11 mouse cellular contexts compared by ENCODE assay signal in the genomic region with DNA sequence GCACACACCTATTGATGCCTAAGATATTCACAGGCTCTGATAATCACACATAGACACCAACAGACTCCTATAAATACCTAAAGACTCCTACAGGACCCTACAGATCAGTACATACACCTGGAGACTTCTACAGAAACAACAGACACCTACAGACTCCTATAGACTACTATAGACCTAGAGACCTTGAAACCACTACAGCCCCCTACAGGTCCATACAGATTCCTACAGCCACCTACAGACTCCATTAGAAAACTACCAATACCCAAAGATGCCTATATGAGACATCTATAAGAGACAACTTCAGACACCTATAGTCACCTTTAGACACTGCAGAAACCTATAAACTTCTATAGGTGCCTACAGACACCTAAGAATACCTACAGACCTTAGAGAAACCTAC. TPM values are rescaled to one million over a fixed set of nuclear protein-coding genes. Genes with fewer than 3 reads are reported as not detected.
DNase-seq lines count a peak whose midpoint lies in the region; ATAC-seq and TF ChIP-seq lines count a peak whose summit lies in the region.
"Had no signal": no experiment of that assay in that cellular context is flagged by ENCODE, and none has a peak within 500 bp of the region (broad histone marks: within the 10 kb centered on the region; RNA-seq: fewer than 3 reads in every experiment).

No protein-coding gene starts in this region.

- no peaks in the 10 kb centered on the region for H3K4me1 ChIP-seq in forebrain, postnatal 0 days (ENCODE audit: insufficient read depth)
- H3K4me1 ChIP-seq in forebrain, embryonic 15.5 days, result peaks cover under 1% of the 10 kb centered on the region; the same call in 1 of the 2 replicates
- H3K4me1 ChIP-seq in lung, embryonic 14.5 days (ENCODE audit: insufficient read depth), result no peaks in the 10 kb centered on the region
- no peaks in the 10 kb centered on the region for H3K4me1 ChIP-seq in G1E (ENCODE audit: insufficient read depth, low read depth, low read length)
- H3K4me1 ChIP-seq in forebrain, embryonic 13.5 days, result peaks cover under 1% of the 10 kb centered on the region; the same call in 1 of the 2 replicates
- H3K4me1 ChIP-seq: midbrain, embryonic 12.5 days had no signal

- peaks cover 8% of the 10 kb centered on the region; the same call in 1 of the 2 replicates for H3K27me3 ChIP-seq in forebrain, postnatal 0 days (ENCODE audit: insufficient read depth, low read length)
- H3K27me3 ChIP-seq in forebrain, embryonic 15.5 days, result peaks cover 9% of the 10 kb centered on the region; the same call in 1 of the 2 replicates
- H3K27me3 ChIP-seq in lung, embryonic 14.5 days (ENCODE audit: insufficient read depth, low read length), result no peaks in the 10 kb centered on the region
- H3K27me3 ChIP-seq in G1E (ENCODE audit: insufficient read depth, low read length), result peaks cover 7% of the 10 kb centered on the region; the same call in 1 of the 2 replicates
- H3K27me3 ChIP-seq in forebrain, embryonic 13.5 days, result peaks cover 4% of the 10 kb centered on the region; the same call in 1 of the 2 replicates

- H3K4me2 ChIP-seq in forebrain, postnatal 0 days (ENCODE audit: low read depth), result no peak overlapping the region
- H3K4me2 ChIP-seq in forebrain, embryonic 15.5 days (replicated peaks), result no peak overlapping the region
- no peak overlapping the region for H3K4me2 ChIP-seq in lung, embryonic 14.5 days
- no peak overlapping the region for H3K4me2 ChIP-seq in forebrain, embryonic 13.5 days
- H3K4me2 ChIP-seq: midbrain, embryonic 12.5 days had no signal

- no peaks in the 10 kb centered on the region for H3K36me3 ChIP-seq in forebrain, postnatal 0 days (ENCODE audit: insufficient read depth)
- H3K36me3 ChIP-seq in forebrain, embryonic 15.5 days, result no peaks in the 10 kb centered on the region
- H3K36me3 ChIP-seq in lung, embryonic 14.5 days (ENCODE audit: insufficient read depth), result no peaks in the 10 kb centered on the region
- no peaks in the 10 kb centered on the region for H3K36me3 ChIP-seq in G1E (replicated peaks)
- H3K36me3 ChIP-seq in forebrain, embryonic 13.5 days (ENCODE audit: poor library complexity, severe bottlenecking), result no peaks in the 10 kb centered on the region
- H3K36me3 ChIP-seq: midbrain, embryonic 12.5 days had no signal

- peak; percentile 38; the same call in 1 of the 2 replicates for TF ChIP-seq CTCF in forebrain, postnatal 0 days (IDR thresholded peaks at IDR 0.05; ENCODE audit: low read depth)
- TF ChIP-seq CTCF in lung, embryonic 14.5 days (IDR thresholded peaks at IDR 0.05; ENCODE audit: low read depth), result peak; percentile 47
- no peak for TF ChIP-seq CTCF in G1E (IDR thresholded peaks at IDR 0.05; ENCODE audit: low read depth, low read length)

- H3K9ac ChIP-seq in forebrain, postnatal 0 days, result no peak overlapping the region
- no peak overlapping the region for H3K9ac ChIP-seq in forebrain, embryonic 15.5 days (replicated peaks)
- no peak overlapping the region for H3K9ac ChIP-seq in lung, embryonic 14.5 days
- no peak overlapping the region for H3K9ac ChIP-seq in forebrain, embryonic 13.5 days
- H3K9ac ChIP-seq: midbrain, embryonic 12.5 days had no signal

- H3K9me3 ChIP-seq in forebrain, postnatal 0 days (ENCODE audit: low read length), result no peaks in the 10 kb centered on the region
- no peaks in the 10 kb centered on the region for H3K9me3 ChIP-seq in forebrain, embryonic 15.5 days
- H3K9me3 ChIP-seq in lung, embryonic 14.5 days (ENCODE audit: low read depth, low read length), result no peaks in the 10 kb centered on the region
- no peaks in the 10 kb centered on the region for H3K9me3 ChIP-seq in G1E (replicated peaks)
- H3K9me3 ChIP-seq in forebrain, embryonic 13.5 days (replicated peaks), result no peaks in the 10 kb centered on the region
- H3K9me3 ChIP-seq: midbrain, embryonic 12.5 days had no signal

- no peak for DNase-seq in forebrain, postnatal 0 days
- no peak for DNase-seq in lung, embryonic 14.5 days
- no peak for DNase-seq in lung, postnatal 4 days
- peak; percentile 1 for DNase-seq in G1E (ENCODE audit: low spot score)
- no peak for DNase-seq in urinary bladder, postnatal 10 days (ENCODE audit: low spot score)
- DNase-seq: liver had no signal

- ATAC-seq in forebrain, postnatal 0 days, result no peak
- no peak for ATAC-seq in forebrain, embryonic 15.5 days (replicated peaks)
- no peak for ATAC-seq in lung, embryonic 14.5 days (ENCODE audit: insufficient read depth)
- no peak for ATAC-seq in G1E (ENCODE audit: extremely low read depth, insufficient number of reproducible peaks, low FRiP score, poor library complexity, severe bottlenecking)
- ATAC-seq in megakaryocyte-erythroid progenitor cell, adult 5-6 weeks (replicated peaks; ENCODE audit: low FRiP score, low TSS enrichment, poor library complexity, severe bottlenecking), result peak; percentile 87
- ATAC-seq in forebrain, embryonic 13.5 days, result no peak
- ATAC-seq: hindbrain, embryonic 16.5 days had no signal

- no peak overlapping the region for H3K27ac ChIP-seq in forebrain, postnatal 0 days (ENCODE audit: low read depth, low read length)
- H3K27ac ChIP-seq in forebrain, embryonic 15.5 days (replicated peaks), result no peak overlapping the region
- H3K27ac ChIP-seq in lung, embryonic 14.5 days (ENCODE audit: low read depth), result no peak overlapping the region
- H3K27ac ChIP-seq in forebrain, embryonic 13.5 days, result no peak overlapping the region
- H3K27ac ChIP-seq: midbrain, embryonic 12.5 days had no signal

- no peak overlapping the region for H3K4me3 ChIP-seq in forebrain, postnatal 0 days (ENCODE audit: low read depth, low read length)
- H3K4me3 ChIP-seq in forebrain, embryonic 15.5 days, result no peak overlapping the region
- no peak overlapping the region for H3K4me3 ChIP-seq in lung, embryonic 14.5 days (ENCODE audit: low read depth, low read length)
- no peak overlapping the region for H3K4me3 ChIP-seq in G1E (ENCODE audit: low read depth, low read length)
- H3K4me3 ChIP-seq in forebrain, embryonic 13.5 days, result no peak overlapping the region
- H3K4me3 ChIP-seq: midbrain, embryonic 12.5 days had no signal

RNA-seq across cellular contexts. Expression of gene Nfic, which starts 14.4 kb away (rescaled TPM):
- total RNA-seq in forebrain, postnatal 0 days (2014; rRNA removed), result 9.0 and 14.5 TPM in 2 replicates
- 14.8 and 23.1 TPM in 2 replicates for polyA plus RNA-seq in forebrain, postnatal 0 days (2015; fragmentation: Nextera tagmentation; extraction: Ambion mirVana)
- 24.2 and 29.4 TPM in 2 replicates for polyA plus RNA-seq in forebrain, embryonic 15.5 days (2015; fragmentation: Nextera tagmentation; extraction: Ambion mirVana)
- polyA plus RNA-seq in lung, embryonic 14.5 days (2014; fragmentation: Nextera tagmentation; extraction: Ambion mirVana), result 86.0 and 86.5 TPM in 2 replicates
- total RNA-seq in G1E (2014; fragmentation: Nextera tagmentation), result 6.9 and 9.5 TPM in 2 replicates
- 0.52 and 0.66 TPM in 2 replicates for total RNA-seq in G1E (2017)
- 16.1 and 19.3 TPM in 2 replicates for polyA plus RNA-seq in G1E (2012)
- 10.6 and 15.9 TPM in 2 replicates for total RNA-seq in megakaryocyte-erythroid progenitor cell, adult 5-6 weeks (2014; fragmentation: Nextera tagmentation)
- 3.0 and 3.4 TPM in 2 replicates for total RNA-seq in megakaryocyte-erythroid progenitor cell, adult 5-6 weeks (2017)
- 18.5 and 25.2 TPM in 2 replicates for polyA plus RNA-seq in forebrain, embryonic 13.5 days (2015; fragmentation: Nextera tagmentation; extraction: Ambion mirVana)

RNA-seq across cellular contexts. Expression of gene Celf5, which starts 41.5 kb away (rescaled TPM):
- total RNA-seq in forebrain, postnatal 0 days (2014; rRNA removed), result 122 and 166 TPM in 2 replicates
- 59.9 and 71.3 TPM in 2 replicates for polyA plus RNA-seq in forebrain, postnatal 0 days (2015; fragmentation: Nextera tagmentation; extraction: Ambion mirVana)
- polyA plus RNA-seq in forebrain, embryonic 15.5 days (2015; fragmentation: Nextera tagmentation; extraction: Ambion mirVana), result 76.1 and 78.5 TPM in 2 replicates
- 0.09 and 0.30 TPM in 2 replicates for polyA plus RNA-seq in lung, embryonic 14.5 days (2014; fragmentation: Nextera tagmentation; extraction: Ambion mirVana)
- total RNA-seq in G1E (2014; fragmentation: Nextera tagmentation) (not detected in 2 replicates), G1E (2017) (0.05 and 0.06 TPM in 2 replicates)
- polyA plus RNA-seq in G1E (2012), result 0.05 and 0.09 TPM in 2 replicates
- total RNA-seq in megakaryocyte-erythroid progenitor cell, adult 5-6 weeks (2014; fragmentation: Nextera tagmentation), result 0.32 TPM in 1 of 2 replicates, not detected in the other
- total RNA-seq in megakaryocyte-erythroid progenitor cell, adult 5-6 weeks (2017), result 0.38 TPM in 1 of 2 replicates, not detected in the other
- polyA plus RNA-seq in forebrain, embryonic 13.5 days (2015; fragmentation: Nextera tagmentation; extraction: Ambion mirVana), result 48.8 and 57.4 TPM in 2 replicates

RNA-seq across cellular contexts. Expression of gene Smim24, which starts 48.2 kb away (rescaled TPM):
- 0.77 and 1.3 TPM in 2 replicates for total RNA-seq in forebrain, postnatal 0 days (2014; rRNA removed)
- polyA plus RNA-seq in forebrain, postnatal 0 days (2015; fragmentation: Nextera tagmentation; extraction: Ambion mirVana), result 1.7 TPM in 2 replicates
- 1.2 and 1.8 TPM in 2 replicates for polyA plus RNA-seq in forebrain, embryonic 15.5 days (2015; fragmentation: Nextera tagmentation; extraction: Ambion mirVana)
- polyA plus RNA-seq in lung, embryonic 14.5 days (2014; fragmentation: Nextera tagmentation; extraction: Ambion mirVana), result 2.8 and 3.3 TPM in 2 replicates
- total RNA-seq in G1E (2014; fragmentation: Nextera tagmentation), result 6.5 and 13.8 TPM in 2 replicates
- total RNA-seq in G1E (2017), result 1.9 and 3.5 TPM in 2 replicates
- 1.6 and 1.8 TPM in 2 replicates for polyA plus RNA-seq in G1E (2012)
- 7.7 and 12.8 TPM in 2 replicates for total RNA-seq in megakaryocyte-erythroid progenitor cell, adult 5-6 weeks (2014; fragmentation: Nextera tagmentation)
- 7.4 and 7.5 TPM in 2 replicates for total RNA-seq in megakaryocyte-erythroid progenitor cell, adult 5-6 weeks (2017)
- polyA plus RNA-seq in forebrain, embryonic 13.5 days (2015; fragmentation: Nextera tagmentation; extraction: Ambion mirVana), result 1.8 TPM in 2 replicates

RNA-seq across cellular contexts. Expression of gene Gm48552, which starts 52.2 kb away (rescaled TPM):
- 5.8 and 16.6 TPM in 2 replicates for total RNA-seq in forebrain, postnatal 0 days (2014; rRNA removed)
- 1.9 and 3.7 TPM in 2 replicates for polyA plus RNA-seq in forebrain, postnatal 0 days (2015; fragmentation: Nextera tagmentation; extraction: Ambion mirVana)
- 2.9 and 3.1 TPM in 2 replicates for polyA plus RNA-seq in forebrain, embryonic 15.5 days (2015; fragmentation: Nextera tagmentation; extraction: Ambion mirVana)
- polyA plus RNA-seq in lung, embryonic 14.5 days (2014; fragmentation: Nextera tagmentation; extraction: Ambion mirVana), result 1.3 and 1.4 TPM in 2 replicates
- total RNA-seq in G1E (2014; fragmentation: Nextera tagmentation) (1.2 and 3.1 TPM in 2 replicates), G1E (2017) (0.38 and 0.93 TPM in 2 replicates)
- polyA plus RNA-seq in G1E (2012), result 7.2 and 7.4 TPM in 2 replicates
- total RNA-seq in megakaryocyte-erythroid progenitor cell, adult 5-6 weeks (2014; fragmentation: Nextera tagmentation), result 4.0 TPM in 1 of 2 replicates, not detected in the other
- total RNA-seq in megakaryocyte-erythroid progenitor cell, adult 5-6 weeks (2017), result not detected in 2 replicates
- 2.1 and 2.3 TPM in 2 replicates for polyA plus RNA-seq in forebrain, embryonic 13.5 days (2015; fragmentation: Nextera tagmentation; extraction: Ambion mirVana)

RNA-seq across cellular contexts. Expression of gene Ncln, which starts 55.2 kb away (rescaled TPM):
- 83.3 and 105 TPM in 2 replicates for total RNA-seq in forebrain, postnatal 0 days (2014; rRNA removed)
- 57.1 and 65.0 TPM in 2 replicates for polyA plus RNA-seq in forebrain, postnatal 0 days (2015; fragmentation: Nextera tagmentation; extraction: Ambion mirVana)
- 60.3 and 65.0 TPM in 2 replicates for polyA plus RNA-seq in forebrain, embryonic 15.5 days (2015; fragmentation: Nextera tagmentation; extraction: Ambion mirVana)
- 82.1 and 97.3 TPM in 2 replicates for polyA plus RNA-seq in lung, embryonic 14.5 days (2014; fragmentation: Nextera tagmentation; extraction: Ambion mirVana)
- total RNA-seq in G1E (2014; fragmentation: Nextera tagmentation) (58.2 and 72.3 TPM in 2 replicates), G1E (2017) (35.5 and 50.1 TPM in 2 replicates)
- polyA plus RNA-seq in G1E (2012), result 154 and 179 TPM in 2 replicates
- 91.4 and 117 TPM in 2 replicates for total RNA-seq in megakaryocyte-erythroid progenitor cell, adult 5-6 weeks (2014; fragmentation: Nextera tagmentation)
- total RNA-seq in megakaryocyte-erythroid progenitor cell, adult 5-6 weeks (2017), result 42.4 and 71.2 TPM in 2 replicates
- polyA plus RNA-seq in forebrain, embryonic 13.5 days (2015; fragmentation: Nextera tagmentation; extraction: Ambion mirVana), result 56.8 and 60.9 TPM in 2 replicates

Comparison
In these comparisons a context has a peak if more than half of its experiments do, and no peak if none do; other contexts are left out.
1. RNA of gene Celf5, which starts 41.5 kb away (polyA plus RNA-seq): 76.1 to 78.5 TPM in forebrain, embryonic 15.5 days, 59.9 to 71.3 TPM in forebrain, postnatal 0 days and 48.8 to 57.4 TPM in forebrain, embryonic 13.5 days; 0.09 to 0.30 TPM in lung, embryonic 14.5 days and 0.05 to 0.09 TPM in G1E; every median in the first group is over 10 times any median in the second.